17 mouse cellular contexts compared by ENCODE assay signal in the genomic region with DNA sequence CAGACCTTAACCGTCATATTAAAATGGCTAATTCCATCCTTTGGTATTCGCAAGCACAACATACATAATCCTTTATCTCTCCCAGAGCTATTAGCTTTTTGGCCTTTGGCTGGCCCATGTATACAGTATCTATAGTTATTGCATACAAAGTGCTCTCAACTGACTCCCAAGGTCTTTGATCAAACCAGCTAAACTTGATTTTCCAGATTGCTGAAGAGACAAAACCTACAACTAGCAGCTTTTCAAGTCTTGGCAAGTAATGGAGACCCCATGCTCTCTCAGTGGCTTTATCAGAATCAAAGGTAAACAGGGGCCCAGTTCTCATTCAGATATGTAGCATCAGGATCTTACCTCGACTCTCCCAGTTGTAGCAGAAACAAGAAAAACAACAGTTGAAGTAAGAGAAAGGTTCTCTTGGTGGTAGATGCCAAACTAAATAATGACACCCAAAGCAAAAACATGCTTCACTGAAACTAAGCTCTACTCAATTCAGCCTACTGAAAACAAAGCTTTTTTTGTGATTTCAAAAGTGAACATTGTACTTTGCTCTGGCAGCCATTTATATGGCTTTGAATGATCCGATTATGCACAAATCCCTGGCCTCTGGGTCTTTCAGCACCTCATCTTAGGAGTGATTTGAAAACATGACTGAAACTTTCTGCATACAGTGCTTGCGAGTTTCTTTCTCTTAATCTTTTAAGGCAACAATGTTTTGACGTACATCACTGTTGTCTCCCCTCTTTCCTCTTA.
DNase-seq lines count a peak whose midpoint lies in the region; ATAC-seq and TF ChIP-seq lines count a peak whose summit lies in the region.
"Had no signal": no experiment of that assay in that cellular context is flagged by ENCODE, and none has a peak within 500 bp of the region (broad histone marks: within the 10 kb centered on the region; RNA-seq: fewer than 3 reads in every experiment).

No protein-coding gene starts in this region.

- H3K27me3 ChIP-seq in lung, embryonic 14.5 days (ENCODE audit: insufficient read depth, low read length), result no peaks in the 10 kb centered on the region
- H3K27me3 ChIP-seq in embryonic facial prominence, embryonic 15.5 days, result no peaks in the 10 kb centered on the region
- no peaks in the 10 kb centered on the region for H3K27me3 ChIP-seq in intestine, embryonic 16.5 days (replicated peaks; ENCODE audit: control insufficient read depth, insufficient read depth, low read length)
- H3K27me3 ChIP-seq in stomach, embryonic 15.5 days (replicated peaks), result no peaks in the 10 kb centered on the region
- no peaks in the 10 kb centered on the region for H3K27me3 ChIP-seq in cerebellum, adult 2 months (ENCODE audit: control insufficient read depth, insufficient read depth, low read length)
- no peaks in the 10 kb centered on the region for H3K27me3 ChIP-seq in forebrain, embryonic 10.5 days (ENCODE audit: poor library complexity, severe bottlenecking)
- H3K27me3 ChIP-seq: hindbrain, embryonic 13.5 days; limb, embryonic 13.5 days; midbrain, embryonic 15.5 days had no signal

- no peaks in the 10 kb centered on the region for H3K9me3 ChIP-seq in lung, embryonic 14.5 days (ENCODE audit: low read depth, low read length)
- H3K9me3 ChIP-seq in embryonic facial prominence, embryonic 15.5 days (replicated peaks), result no peaks in the 10 kb centered on the region
- H3K9me3 ChIP-seq in intestine, embryonic 16.5 days (ENCODE audit: control insufficient read depth, low read length), result no peaks in the 10 kb centered on the region
- no peaks in the 10 kb centered on the region for H3K9me3 ChIP-seq in stomach, embryonic 15.5 days
- no peaks in the 10 kb centered on the region for H3K9me3 ChIP-seq in forebrain, embryonic 10.5 days
- H3K9me3 ChIP-seq: hindbrain, embryonic 13.5 days; limb, embryonic 13.5 days; midbrain, embryonic 15.5 days had no signal

- H3K4me1 ChIP-seq in lung, embryonic 14.5 days (ENCODE audit: insufficient read depth), result no peaks in the 10 kb centered on the region
- 0 out of 2 replicates have a peak, but pooled peaks cover 3% of the 10 kb centered on the region for H3K4me1 ChIP-seq in lung, adult 2 months (ENCODE audit: control insufficient read depth, insufficient read depth, low read length)
- no peaks in the 10 kb centered on the region for H3K4me1 ChIP-seq in embryonic facial prominence, embryonic 15.5 days
- H3K4me1 ChIP-seq in intestine, embryonic 16.5 days (ENCODE audit: control insufficient read depth, insufficient read depth, low read length), result peaks cover 5% of the 10 kb centered on the region; the same call in 1 of the 2 replicates
- 0 out of 2 replicates have a peak, but pooled peaks cover 3% of the 10 kb centered on the region for H3K4me1 ChIP-seq in stomach, embryonic 15.5 days
- no peaks in the 10 kb centered on the region for H3K4me1 ChIP-seq in cerebellum, adult 2 months (ENCODE audit: control insufficient read depth, insufficient read depth, low read length)
- peaks cover 16% of the 10 kb centered on the region for H3K4me1 ChIP-seq in forebrain, embryonic 10.5 days
- H3K4me1 ChIP-seq: hindbrain, embryonic 13.5 days; midbrain, embryonic 15.5 days had no signal

- no peak for TF ChIP-seq CTCF in lung, embryonic 14.5 days (IDR thresholded peaks at IDR 0.05; ENCODE audit: low read depth)
- no peak for TF ChIP-seq CTCF in lung, adult 2 months (IDR thresholded peaks at IDR 0.05; ENCODE audit: insufficient read depth, low read length)
- no peak for TF ChIP-seq CTCF in cerebellum, adult 2 months (IDR thresholded peaks at IDR 0.05; ENCODE audit: borderline replicate concordance, insufficient read depth, low read depth, low read length)

- DNase-seq in lung, embryonic 14.5 days, result peak; percentile 79
- no peak for DNase-seq in lung, adult 2 months
- no peak for DNase-seq in cerebellum, adult 2 months
- DNase-seq in forebrain, embryonic 10.5 days (ENCODE audit: extremely low spot score, low spot score), result no peak
- DNase-seq: cerebellum, adult 8-10 months; forebrain, postnatal 0 days; heart, postnatal 10 days; kidney, adult 11 months; kidney, postnatal 4 days had no signal

- H3K27ac ChIP-seq in lung, embryonic 14.5 days (ENCODE audit: low read depth), result peak overlapping the region; percentile 69
- H3K27ac ChIP-seq in embryonic facial prominence, embryonic 15.5 days (replicated peaks), result peak overlapping the region; percentile 75
- H3K27ac ChIP-seq in intestine, embryonic 16.5 days (ENCODE audit: low read length), result peak overlapping the region; percentile 84
- peak overlapping the region; percentile 78 for H3K27ac ChIP-seq in stomach, embryonic 15.5 days
- H3K27ac ChIP-seq in cerebellum, adult 2 months (ENCODE audit: insufficient read depth, low read length), result no peak overlapping the region
- no peak overlapping the region for H3K27ac ChIP-seq in forebrain, embryonic 10.5 days
- H3K27ac ChIP-seq: hindbrain, embryonic 13.5 days; limb, embryonic 13.5 days; midbrain, embryonic 15.5 days had no signal

- WGBS in lung, embryonic 14.5 days, result 32% methylated on average over 6 of the region's 6 CpGs
- 59% methylated on average over 6 of the region's 6 CpGs for WGBS in lung, adult 2 months
- 57% methylated on average over 6 of the region's 6 CpGs for whole genome bisulfite sequencing in embryonic facial prominence, embryonic 15.5 days
- 57% methylated on average over 6 of the region's 6 CpGs for WGBS in intestine, embryonic 16.5 days
- 56% methylated on average over 6 of the region's 6 CpGs for WGBS in stomach, embryonic 15.5 days
- WGBS in cerebellum, adult 2 months, result 85% methylated on average over 6 of the region's 6 CpGs
- WGBS in forebrain, embryonic 10.5 days, result 79% methylated on average over 6 of the region's 6 CpGs

- no peaks in the 10 kb centered on the region for H3K36me3 ChIP-seq in lung, embryonic 14.5 days (ENCODE audit: insufficient read depth)
- no peaks in the 10 kb centered on the region for H3K36me3 ChIP-seq in embryonic facial prominence, embryonic 15.5 days
- H3K36me3 ChIP-seq in intestine, embryonic 16.5 days (ENCODE audit: control insufficient read depth, insufficient read depth, low read length), result no peaks in the 10 kb centered on the region
- H3K36me3 ChIP-seq in stomach, embryonic 15.5 days, result no peaks in the 10 kb centered on the region
- no peaks in the 10 kb centered on the region for H3K36me3 ChIP-seq in forebrain, embryonic 10.5 days (replicated peaks)
- H3K36me3 ChIP-seq: hindbrain, embryonic 13.5 days; limb, embryonic 13.5 days; midbrain, embryonic 15.5 days had no signal

- TF ChIP-seq POLR2A in lung, adult 2 months (IDR thresholded peaks at IDR 0.05; ENCODE audit: borderline replicate concordance, extremely low read depth, low read depth, low read length), result no peak
- TF ChIP-seq POLR2A in cerebellum, adult 2 months (IDR thresholded peaks at IDR 0.05; ENCODE audit: borderline replicate concordance, insufficient read depth, low read length), result no peak

- no peak overlapping the region for H3K4me3 ChIP-seq in lung, embryonic 14.5 days (ENCODE audit: low read depth, low read length)
- H3K4me3 ChIP-seq in lung, adult 2 months (replicated peaks; ENCODE audit: extremely low read depth, low read depth, low read length), result no peak overlapping the region
- H3K4me3 ChIP-seq in embryonic facial prominence, embryonic 15.5 days (replicated peaks), result no peak overlapping the region
- no peak overlapping the region for H3K4me3 ChIP-seq in intestine, embryonic 16.5 days (ENCODE audit: low read length)
- H3K4me3 ChIP-seq in stomach, embryonic 15.5 days (replicated peaks), result no peak overlapping the region
- H3K4me3 ChIP-seq in cerebellum, adult 2 months (replicated peaks; ENCODE audit: insufficient read depth, low read depth, low read length), result no peak overlapping the region
- H3K4me3 ChIP-seq in forebrain, embryonic 10.5 days, result no peak overlapping the region
- H3K4me3 ChIP-seq: hindbrain, embryonic 13.5 days; limb, embryonic 13.5 days; midbrain, embryonic 15.5 days; myocyte had no signal

- ATAC-seq in lung, embryonic 14.5 days (ENCODE audit: insufficient read depth), result peak; percentile 70
- ATAC-seq in embryonic facial prominence, embryonic 15.5 days (ENCODE audit: insufficient number of reproducible peaks, low FRiP score, low TSS enrichment, low read depth), result no peak; the same call in 1 of the 2 replicates
- ATAC-seq in intestine, embryonic 16.5 days, result peak; percentile 90
- ATAC-seq in stomach, embryonic 15.5 days (ENCODE audit: insufficient read depth, low FRiP score, low read depth), result peak; percentile 85
- ATAC-seq: forebrain, postnatal 0 days; midbrain, embryonic 15.5 days had no signal

- no peak overlapping the region for H3K9ac ChIP-seq in lung, embryonic 14.5 days
- no peak overlapping the region for H3K9ac ChIP-seq in embryonic facial prominence, embryonic 15.5 days
- no peak overlapping the region for H3K9ac ChIP-seq in intestine, embryonic 16.5 days (ENCODE audit: low read depth, low read length)
- no peak overlapping the region for H3K9ac ChIP-seq in stomach, embryonic 15.5 days
- H3K9ac ChIP-seq: forebrain, postnatal 0 days; hindbrain, embryonic 13.5 days; limb, embryonic 13.5 days; midbrain, embryonic 15.5 days had no signal

- H3K4me2 ChIP-seq in lung, embryonic 14.5 days, result no peak overlapping the region
- H3K4me2 ChIP-seq in embryonic facial prominence, embryonic 15.5 days (replicated peaks), result no peak overlapping the region
- H3K4me2 ChIP-seq in intestine, embryonic 16.5 days (ENCODE audit: low read depth, low read length), result no peak overlapping the region
- H3K4me2 ChIP-seq in stomach, embryonic 15.5 days, result no peak overlapping the region
- H3K4me2 ChIP-seq: heart, embryonic 11.5 days; hindbrain, embryonic 13.5 days; limb, embryonic 13.5 days; midbrain, embryonic 15.5 days had no signal

Comparison
In these comparisons a context has a peak if more than half of its experiments do, and no peak if none do; other contexts are left out.
1. H3K27ac ChIP-seq: peak in lung, embryonic 14.5 days (single experiment), embryonic facial prominence, embryonic 15.5 days (single experiment), intestine, embryonic 16.5 days (single experiment) and stomach, embryonic 15.5 days (single experiment); none in cerebellum, adult 2 months (single experiment) and forebrain, embryonic 10.5 days (single experiment).